Mouse (Mus musculus): Measurements from ENCODE around the gene Afg1l. TPM values are rescaled to one million over a fixed set of nuclear protein-coding genes. Genes with fewer than 3 reads are reported as not detected.
A peak's percentile ranks its signal among the peaks of the same experiment; 100 is the strongest.

Afg1l gene
- polyA plus RNA-seq, 1 experiment from 2014 or later = 7.1 TPM

DNA sequence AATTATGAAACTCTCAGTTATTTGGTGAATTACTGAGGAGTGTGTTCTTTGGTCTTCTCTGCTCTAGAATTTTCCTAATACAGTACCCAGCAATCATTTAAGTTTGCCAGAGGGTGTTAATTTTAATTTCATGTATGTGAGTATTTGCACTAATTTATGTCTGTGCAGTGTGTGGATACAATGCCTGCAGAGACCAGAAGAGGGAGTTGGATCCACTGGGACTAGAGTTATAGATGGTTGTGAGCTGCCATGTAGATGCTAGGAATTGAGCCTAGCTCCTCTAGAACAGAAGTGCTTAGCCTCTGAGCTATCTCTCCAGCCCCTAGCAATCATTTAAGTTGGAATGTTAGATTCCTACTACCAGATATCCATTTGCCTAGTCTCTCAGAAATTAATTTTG, 35.8 kb upstream of the Afg1l start:
- Histone ChIP-seq H3K36me3 (ENCODE audit: insufficient read depth, low read length) (no peaks in the 10 kb centered on the region), H3K27ac (ENCODE audit: low read length) (no peak overlapping the region), H3K9me3 (ENCODE audit: low read length) (no peaks in the 10 kb centered on the region), H3K4me3 (ENCODE audit: low read depth, low read length) (no peak overlapping the region), H3K4me1 (ENCODE audit: insufficient read depth, low read depth, low read length) (no peaks in the 10 kb centered on the region), H3K9ac (replicated peaks; ENCODE audit: low read depth) (no peak overlapping the region), H3K4me2 (replicated peaks; ENCODE audit: low read depth, low read length) (no peak overlapping the region), H3K27me3 (replicated peaks; ENCODE audit: insufficient read depth, low read length) (no peaks in the 10 kb centered on the region)
- no peak for DNase-seq (ENCODE audit: low spot score)
- ATAC-seq = no peak
- TF ChIP-seq CTCF (IDR thresholded peaks at IDR 0.05) (peak; percentile 36; the same call in 1 of the 2 replicates), EP300 (IDR thresholded peaks at IDR 0.05) (no peak)

DNA sequence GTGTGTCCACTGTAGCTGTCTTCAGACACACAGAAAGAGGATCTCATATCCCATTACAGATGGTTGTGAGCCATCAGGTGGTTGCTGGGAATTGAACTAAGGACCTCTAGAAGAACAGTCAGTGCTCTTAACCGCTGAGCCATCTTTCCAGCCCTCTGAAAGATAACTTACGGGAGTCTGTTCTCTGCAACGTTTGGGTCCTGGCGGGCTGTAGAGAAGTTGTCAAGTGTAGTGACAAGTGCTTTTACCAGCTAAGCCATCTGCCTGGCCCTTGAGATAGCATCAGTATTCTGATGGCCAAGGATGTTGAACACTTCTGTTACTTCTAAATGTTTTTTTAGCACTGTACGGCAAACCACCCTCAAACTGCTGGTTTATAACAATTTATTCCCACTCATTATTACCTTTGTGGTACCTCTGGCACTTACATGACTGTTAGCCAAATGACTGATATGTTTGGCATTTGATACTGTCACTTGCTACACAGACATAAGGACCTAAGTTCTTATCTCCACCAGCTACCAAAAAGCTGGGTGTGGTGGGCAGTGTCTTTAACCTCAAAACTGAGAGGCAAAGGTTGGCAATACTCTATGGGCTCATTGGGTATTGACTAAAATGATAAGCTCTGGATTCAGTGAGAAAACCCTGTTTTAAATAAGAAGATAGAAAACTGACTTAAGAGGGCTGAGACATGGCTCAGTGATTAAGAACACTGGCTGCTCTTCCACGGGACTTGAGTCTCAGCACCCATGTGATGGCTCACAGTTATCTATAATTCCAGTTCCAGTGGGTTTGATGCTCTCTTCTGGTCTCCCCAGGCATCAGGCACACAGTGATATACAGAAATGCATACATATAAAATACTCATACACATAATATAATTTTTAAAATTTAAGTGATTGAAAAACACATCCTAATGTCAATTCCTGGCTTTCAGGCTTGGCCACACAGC, 33.1 kb upstream of the Afg1l start:
- Histone ChIP-seq H3K9ac (replicated peaks; ENCODE audit: low read depth) (no peak overlapping the region), H3K4me3 (ENCODE audit: low read depth, low read length) (no peak overlapping the region), H3K4me2 (replicated peaks; ENCODE audit: low read depth, low read length) (no peak overlapping the region), H3K9me3 (ENCODE audit: low read length) (no peaks in the 10 kb centered on the region), H3K27me3 (replicated peaks; ENCODE audit: insufficient read depth, low read length) (no peaks in the 10 kb centered on the region), H3K4me1 (ENCODE audit: insufficient read depth, low read depth, low read length) (no peaks in the 10 kb centered on the region; the same call in 1 of the 2 replicates), H3K27ac (ENCODE audit: low read length) (no peak overlapping the region), H3K36me3 (ENCODE audit: insufficient read depth, low read length) (no peaks in the 10 kb centered on the region)
- DNase-seq (ENCODE audit: low spot score) = no peak
- 89% methylated on average over 6 of the region's 6 CpGs for WGBS
- ATAC-seq = no peak
- TF ChIP-seq CTCF (IDR thresholded peaks at IDR 0.05) = no peak
- no peak for TF ChIP-seq EP300 (IDR thresholded peaks at IDR 0.05)

- WGBS = 79% methylated on average over 6 of the region's 6 CpGs
- Histone ChIP-seq H3K27ac (ENCODE audit: low read length) (no peak overlapping the region), H3K9me3 (ENCODE audit: low read length) (no peaks in the 10 kb centered on the region), H3K4me1 (ENCODE audit: insufficient read depth, low read depth, low read length) (no peaks in the 10 kb centered on the region; the same call in 1 of the 2 replicates), H3K27me3 (replicated peaks; ENCODE audit: insufficient read depth, low read length) (no peaks in the 10 kb centered on the region), H3K4me3 (ENCODE audit: low read depth, low read length) (no peak overlapping the region), H3K36me3 (ENCODE audit: insufficient read depth, low read length) (no peaks in the 10 kb centered on the region), H3K4me2 (replicated peaks; ENCODE audit: low read depth, low read length) (no peak overlapping the region), H3K9ac (replicated peaks; ENCODE audit: low read depth) (no peak overlapping the region)
- TF ChIP-seq CTCF (IDR thresholded peaks at IDR 0.05) (no peak), EP300 (IDR thresholded peaks at IDR 0.05) (no peak)
- ATAC-seq = no peak
- DNase-seq (ENCODE audit: low spot score) = no peak
Observed at GRCm38 (mm10) chr10:42510141-42510540, 31.8 kb upstream of the Afg1l start.

DNA sequence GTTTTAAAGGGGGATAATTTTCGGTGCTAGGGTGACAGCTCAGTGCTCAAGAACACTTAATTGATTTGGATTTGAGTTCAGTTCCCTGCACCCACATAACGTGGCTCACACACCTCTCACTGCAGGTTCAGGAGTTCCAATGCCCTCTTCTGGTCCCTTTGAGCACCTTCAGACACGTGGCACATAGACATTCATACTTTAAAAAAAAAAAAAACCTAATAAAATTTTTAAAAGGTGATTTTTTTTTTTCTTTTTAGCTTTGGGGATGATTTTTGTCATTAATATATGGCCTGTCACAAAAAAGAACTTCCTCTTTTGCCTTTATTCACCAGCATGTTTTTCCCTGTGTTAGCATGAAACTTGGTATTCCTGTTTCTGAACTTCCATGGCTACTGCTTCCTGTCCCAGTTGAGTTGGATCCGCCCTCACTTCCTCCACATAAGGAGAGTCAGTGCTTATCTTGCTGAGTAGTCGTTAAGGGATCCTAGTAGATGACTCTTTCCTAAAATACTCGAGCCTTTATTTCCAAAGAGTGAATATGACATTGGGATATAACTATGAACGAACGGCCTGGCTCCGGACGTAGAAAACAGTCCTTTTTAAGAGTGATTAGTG, 25.8 kb upstream of the Afg1l start:
- H3K4me3 ChIP-seq (ENCODE audit: low read depth, low read length) = no peak overlapping the region

DNA sequence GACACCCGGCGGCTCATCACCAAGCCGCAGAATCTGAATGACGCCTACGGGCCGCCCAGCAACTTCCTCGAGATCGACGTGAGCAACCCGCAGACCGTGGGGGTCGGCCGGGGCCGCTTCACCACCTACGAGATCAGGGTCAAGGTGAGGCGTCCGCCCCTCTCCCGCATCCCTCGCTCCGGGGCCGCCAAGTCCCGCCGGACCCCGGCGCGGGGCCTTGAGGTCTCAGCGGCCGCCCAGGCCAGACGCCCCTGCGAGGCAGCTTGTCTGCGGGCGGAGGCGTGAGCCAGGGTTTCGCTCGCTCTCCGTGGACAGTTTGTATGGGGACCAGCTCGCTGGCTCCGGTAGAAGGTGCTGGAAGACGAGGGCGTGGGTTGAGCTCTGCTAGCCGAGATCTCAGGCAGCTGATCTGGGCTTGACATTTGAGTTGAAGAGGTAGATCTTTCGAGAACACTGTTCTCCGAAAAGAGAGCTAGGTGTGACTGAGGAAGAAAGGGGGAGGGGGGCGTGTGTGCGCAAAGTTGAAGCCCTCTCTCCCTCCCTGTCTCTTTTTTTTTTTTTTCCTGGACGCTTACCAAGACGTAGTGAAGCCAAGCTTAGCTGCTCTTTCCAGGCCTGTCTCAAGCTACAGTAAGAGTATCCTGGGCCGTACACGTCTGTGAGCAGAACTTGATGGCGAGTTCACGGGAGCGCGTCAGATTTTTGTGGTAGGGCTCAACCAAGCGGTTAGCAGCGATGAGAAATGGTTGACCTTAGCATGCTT, 24.2 kb upstream of the Afg1l start:
- DNase-seq (ENCODE audit: low spot score) (peak; percentile 79), ATAC-seq (peak; percentile 34)
- Histone ChIP-seq H3K9me3 (ENCODE audit: low read length) (no peaks in the 10 kb centered on the region), H3K27ac (ENCODE audit: low read length) (peak overlapping the region; percentile 99), H3K4me2 (replicated peaks; ENCODE audit: low read depth, low read length) (peak overlapping the region; percentile 50), H3K36me3 (ENCODE audit: insufficient read depth, low read length) (no peaks in the 10 kb centered on the region), H3K27me3 (replicated peaks; ENCODE audit: insufficient read depth, low read length) (no peaks in the 10 kb centered on the region), H3K4me3 (ENCODE audit: low read depth, low read length) (peak overlapping the region; percentile 97), H3K9ac (replicated peaks; ENCODE audit: low read depth) (peak overlapping the region; percentile 88), H3K4me1 (ENCODE audit: insufficient read depth, low read depth, low read length) (no peaks in the 10 kb centered on the region; the same call in 1 of the 2 replicates)
- 1% methylated on average over 51 of the region's 55 CpGs for WGBS
- no peak for TF ChIP-seq CTCF (IDR thresholded peaks at IDR 0.05)
- no peak for TF ChIP-seq EP300 (IDR thresholded peaks at IDR 0.05)

More for the DNA sequence above, 25.8 kb upstream of the Afg1l start:
- H3K4me2 ChIP-seq (replicated peaks; ENCODE audit: low read depth, low read length) = no peak overlapping the region
- H3K27ac ChIP-seq (ENCODE audit: low read length) = no peak overlapping the region
- DNase-seq (ENCODE audit: low spot score) (peak; percentile 29), ATAC-seq (no peak)
- 64% methylated on average over 10 of the region's 10 CpGs for WGBS
- no peaks in the 10 kb centered on the region; the same call in 1 of the 2 replicates for H3K4me1 ChIP-seq (ENCODE audit: insufficient read depth, low read depth, low read length)
- H3K9me3 ChIP-seq (ENCODE audit: low read length) = no peaks in the 10 kb centered on the region
- no peak overlapping the region for H3K9ac ChIP-seq (replicated peaks; ENCODE audit: low read depth)
- no peaks in the 10 kb centered on the region for H3K27me3 ChIP-seq (replicated peaks; ENCODE audit: insufficient read depth, low read length)
- H3K36me3 ChIP-seq (ENCODE audit: insufficient read depth, low read length) = no peaks in the 10 kb centered on the region
- TF ChIP-seq EP300 (IDR thresholded peaks at IDR 0.05) = no peak
- peak; percentile 26 for TF ChIP-seq CTCF (IDR thresholded peaks at IDR 0.05)
